Mouse (Mus musculus): ENCODE results near the gene Daxx.

GRCm38 (mm10) chr17:33931159-33931866 lies 22.1 kb downstream of the Daxx start:
- TF ChIP-seq MAX (IDR thresholded peaks at IDR 0.05): no peak
- TF ChIP-seq CTCF (IDR thresholded peaks at IDR 0.05; ENCODE audit: control insufficient read depth, insufficient read depth, insufficient read length): no peak
